Mouse (Mus musculus) heart, adult 2 months (tissue): ENCODE results near the gene Shc1.
A peak's percentile ranks its signal among the peaks of the same experiment; 100 is the strongest.

Source experiments
- CTCF ChIP-seq: fragments of 200-600 bp; IDR thresholded peaks from 2 replicates; pipeline ENCODE4 v1.8.1; 2022; ENCODE audit warnings: antibody characterized with exemption, mild to moderate bottlenecking, moderate library complexity
- EP300 ChIP-seq: fragments of 200-500 bp; IDR thresholded peaks from 2 replicates; pipeline ENCODE4 v1.6.1; 2011; ENCODE audit warnings: low read depth, low read length, control low read depth; ENCODE audit not compliant: insufficient read depth
- POLR2A ChIP-seq: fragments of 200-500 bp; IDR thresholded peaks from 2 replicates; pipeline ENCODE4 v1.6.1; 2011; ENCODE audit warnings: mild to moderate bottlenecking, low read depth, low read length, control low read depth; ENCODE audit not compliant: insufficient read depth

DNA sequence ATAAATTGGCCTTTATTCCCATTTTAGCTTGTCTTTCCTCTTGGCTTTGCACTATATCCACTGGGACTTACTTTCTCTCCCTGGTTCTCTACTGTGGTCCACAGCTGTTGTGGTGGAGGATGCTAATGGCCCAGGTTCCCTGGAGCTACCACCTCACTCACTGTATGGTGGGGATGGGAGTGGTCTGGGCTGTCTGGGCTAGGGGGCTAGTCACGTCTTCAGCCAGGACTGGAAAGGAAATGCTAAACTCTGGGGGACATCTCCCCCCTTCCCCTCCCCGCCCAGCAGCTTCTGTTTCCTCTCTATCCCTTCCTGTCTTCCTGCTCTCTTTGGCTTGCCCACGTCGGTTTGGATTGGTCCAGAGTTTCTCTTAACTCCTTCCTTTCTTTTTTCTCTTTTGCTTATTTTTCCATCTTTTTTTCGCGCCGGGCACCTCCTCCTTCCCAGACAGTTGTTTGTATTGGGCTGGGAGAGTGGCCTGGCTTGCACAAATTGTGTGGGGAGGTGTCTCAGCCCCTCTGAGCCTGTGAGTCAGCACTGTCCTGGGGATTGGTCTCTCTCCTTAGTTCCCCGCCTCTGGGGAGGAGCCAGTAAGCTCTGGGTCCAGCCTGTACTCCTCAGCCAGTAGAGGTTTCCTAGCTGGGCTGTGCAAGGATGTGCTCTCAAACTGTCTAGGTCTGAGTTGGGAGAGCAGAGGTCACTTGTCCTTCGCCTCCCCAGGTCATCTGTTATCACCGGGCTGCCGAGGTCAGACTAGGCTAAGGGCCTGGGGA lies 2.9 kb downstream of the Shc1 start:
- peak; percentile 93 for TF ChIP-seq POLR2A
- no peak for TF ChIP-seq CTCF
- TF ChIP-seq EP300 = 0 out of 2 replicates have a peak, but pooled peaks have one; percentile 28
